Mouse (Mus musculus) hindbrain, postnatal 0 days (tissue): Measurements from ENCODE around the gene Dst. TPM values are rescaled to one million over a fixed set of nuclear protein-coding genes. Genes with fewer than 3 reads are reported as not detected.
A peak's percentile ranks its signal among the peaks of the same experiment; 100 is the strongest.

Experiments used
- ATAC-seq: fragments of 200-750 bp; cut with Nextera tagmentation; 2 replicates; pipeline ENCODE4 v1.8.0; 2017; ENCODE audit warnings: mild to moderate bottlenecking, moderate TSS enrichment, moderate library complexity
- DNase-seq: peaks from one replicate; pipeline ENCODE4 v3.0.0-alpha.2; 2015; ENCODE audit warnings: low spot score
- H3K27ac ChIP-seq: fragments of 300-500 bp; sonication (generic); 2 replicates; pipeline ENCODE4 v1.5.1; 2014; ENCODE audit warnings: mild to moderate bottlenecking
- H3K27me3 ChIP-seq: fragments of 300-500 bp; sonication (generic); 2 replicates; pipeline ENCODE4 v1.6.1; 2014; ENCODE audit warnings: low read length, mixed read lengths; ENCODE audit not compliant: insufficient read depth
- H3K36me3 ChIP-seq: fragments of 300-500 bp; sonication (generic); 2 replicates; pipeline ENCODE4 v1.6.1; 2014; ENCODE audit warnings: low read length, mixed read lengths; ENCODE audit not compliant: insufficient read depth
- H3K4me1 ChIP-seq: fragments of 300-500 bp; sonication (generic); 2 replicates; pipeline ENCODE4 v1.6.1; 2014; ENCODE audit warnings: antibody characterized with exemption, low read length, mixed read lengths; ENCODE audit not compliant: insufficient read depth
- H3K4me2 ChIP-seq: fragments of 300-500 bp; sonication (generic); 2 replicates; pipeline ENCODE4 v1.6.1; 2014; ENCODE audit warnings: low read depth, mild to moderate bottlenecking, low read length, moderate library complexity, mixed read lengths
- H3K4me3 ChIP-seq: fragments of 300-500 bp; sonication (generic); 2 replicates; pipeline ENCODE4 v1.5.1; 2014; ENCODE audit warnings: low read length
- H3K9ac ChIP-seq: fragments of 300-500 bp; sonication (generic); replicated peaks from 2 replicates; pipeline ENCODE4 v1.6.1; 2014; ENCODE audit warnings: mild to moderate bottlenecking, low read length, moderate library complexity, mixed read lengths
- H3K9me3 ChIP-seq: fragments of 300-500 bp; sonication (generic); 2 replicates; pipeline ENCODE4 v1.6.1; 2016; ENCODE audit warnings: low read length, mixed read lengths
- CTCF ChIP-seq: IDR thresholded peaks from 2 replicates; pipeline ENCODE4 v1.5.1; 2016; ENCODE audit warnings: antibody characterized with exemption, control low read depth, low read depth
- WGBS: fragments of 180-500 bp; shearing (Covaris S2); extraction: QIAGEN DNeasy Blood & Tissue Kit; methylation state at CpG from one replicate; pipeline ENCODE4 v1.1.7; 2014; 5-methylcytosine and 5-hydroxymethylcytosine counted together
- polyA plus RNA-seq: library from polyadenylated mRNA; unstranded; fragments of >200 nt; fragmentation: Nextera tagmentation; extraction: Ambion mirVana; gene quantifications from 2 replicates; pipeline ENCODE4 v1.2.1, GENCODE M21; 2015
- total RNA-seq: library from RNA; depleted of rRNA; stranded (reverse); fragments of >200 nt; gene quantifications from 2 replicates; pipeline ENCODE4 v1.2.3, GENCODE M21; 2014

Gene Dst
- total and polyA plus RNA-seq, 2 experiments from 2014 or later, result 33.0 to 155 TPM

GRCm38 (mm10) chr1:33947838-33948237, 39.8 kb downstream of the Dst start:
- Histone ChIP-seq H3K9ac (no peak overlapping the region), H3K27me3 (no peaks in the 10 kb centered on the region), H3K9me3 (no peaks in the 10 kb centered on the region), H3K27ac (no peak overlapping the region), H3K4me1 (no peaks in the 10 kb centered on the region), H3K36me3 (no peaks in the 10 kb centered on the region), H3K4me3 (no peak overlapping the region), H3K4me2 (no peak overlapping the region)
- WGBS, result 86% methylated on average over 6 of the region's 6 CpGs
- ATAC-seq (no peak), DNase-seq (no peak)
- TF ChIP-seq CTCF, result peak; percentile 44

- no peak for TF ChIP-seq CTCF
- ATAC-seq, result no peak
- Histone ChIP-seq H3K9ac (no peak overlapping the region), H3K4me2 (no peak overlapping the region), H3K36me3 (no peaks in the 10 kb centered on the region), H3K27ac (no peak overlapping the region), H3K4me1 (no peaks in the 10 kb centered on the region), H3K27me3 (no peaks in the 10 kb centered on the region), H3K9me3 (no peaks in the 10 kb centered on the region), H3K4me3 (no peak overlapping the region)
- 69% methylated on average over 5 of the region's 5 CpGs for WGBS
- DNase-seq, result no peak
These were observed 40.5 kb downstream of the Dst start for GRCm38 (mm10) chr1:33948511-33948910.

GRCm38 (mm10) chr1:33955626-33956025, 47.6 kb downstream of the Dst start:
- Histone ChIP-seq H3K27me3 (no peaks in the 10 kb centered on the region), H3K9me3 (0 out of 2 replicates have a peak, but pooled peaks cover 2% of the 10 kb centered on the region), H3K27ac (no peak overlapping the region), H3K36me3 (no peaks in the 10 kb centered on the region), H3K4me3 (no peak overlapping the region), H3K9ac (no peak overlapping the region), H3K4me1 (no peaks in the 10 kb centered on the region), H3K4me2 (no peak overlapping the region)
- DNase-seq (no peak), ATAC-seq (no peak)
- 94% methylated on average over 6 of the region's 6 CpGs for WGBS
- no peak for TF ChIP-seq CTCF

GRCm38 (mm10) chr1:33960439-33960838, 52.4 kb downstream of the Dst start:
- Histone ChIP-seq H3K36me3 (no peaks in the 10 kb centered on the region), H3K9me3 (0 out of 2 replicates have a peak, but pooled peaks cover 2% of the 10 kb centered on the region), H3K4me3 (no peak overlapping the region), H3K4me2 (no peak overlapping the region), H3K4me1 (no peaks in the 10 kb centered on the region), H3K27ac (no peak overlapping the region), H3K9ac (no peak overlapping the region), H3K27me3 (no peaks in the 10 kb centered on the region)
- 69% methylated on average over 8 of the region's 8 CpGs for WGBS
- no peak for ATAC-seq
- DNase-seq, result no peak
- no peak for TF ChIP-seq CTCF

DNA sequence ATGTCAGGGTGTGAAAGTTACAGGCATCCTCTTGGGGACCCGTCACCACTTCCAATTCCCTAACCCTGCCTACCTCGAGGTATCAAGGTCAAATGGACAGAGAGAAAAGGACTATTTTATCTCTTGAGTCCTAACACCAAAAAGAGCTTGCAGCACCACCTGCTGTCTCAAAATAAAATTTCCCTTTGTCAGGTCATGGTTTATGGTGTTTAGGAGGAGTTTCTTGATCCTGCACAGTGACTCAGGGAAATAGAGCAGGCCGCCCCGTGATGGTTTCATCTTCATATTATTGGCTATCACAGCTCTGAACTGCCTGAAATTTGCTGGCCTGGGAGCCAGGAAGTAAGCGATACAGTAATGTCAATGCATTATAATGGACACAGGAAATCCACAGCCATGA, 56.6 kb downstream of the Dst start:
- TF ChIP-seq CTCF, result peak; percentile 75
- H3K4me1 ChIP-seq, result no peaks in the 10 kb centered on the region
- no peak overlapping the region for H3K4me3 ChIP-seq
- DNase-seq (peak; percentile 74), ATAC-seq (peak; percentile 52)
- H3K4me2 ChIP-seq, result no peak overlapping the region
- 44% methylated on average over 5 of the region's 5 CpGs for WGBS
- H3K9ac ChIP-seq, result no peak overlapping the region
- no peaks in the 10 kb centered on the region for H3K36me3 ChIP-seq
- H3K27ac ChIP-seq, result no peak overlapping the region
- no peaks in the 10 kb centered on the region for H3K27me3 ChIP-seq
- H3K9me3 ChIP-seq, result no peaks in the 10 kb centered on the region

DNA sequence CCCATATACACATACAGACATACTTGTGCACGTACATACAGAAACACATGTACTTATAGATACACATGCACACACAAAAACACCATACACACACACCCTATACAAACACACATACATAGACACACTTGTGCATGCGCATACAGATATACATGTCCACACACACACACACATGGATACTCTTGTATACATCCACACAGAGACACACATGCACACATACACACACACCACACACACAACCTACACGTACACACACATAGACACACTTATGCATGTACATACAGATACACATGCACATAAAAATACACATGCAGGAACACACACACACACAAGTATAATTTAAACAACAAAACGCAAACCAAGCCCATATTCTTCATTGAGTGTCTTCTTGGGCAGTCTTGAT, 57.8 kb downstream of the Dst start:
- no peak overlapping the region for H3K27ac ChIP-seq
- no peaks in the 10 kb centered on the region for H3K36me3 ChIP-seq
- DNase-seq, result no peak
- no peaks in the 10 kb centered on the region for H3K27me3 ChIP-seq
- H3K9me3 ChIP-seq, result no peaks in the 10 kb centered on the region
- no peaks in the 10 kb centered on the region for H3K4me1 ChIP-seq
- 86% methylated on average over 4 of the region's 4 CpGs for WGBS
- H3K4me2 ChIP-seq, result no peak overlapping the region
- no peak overlapping the region for H3K4me3 ChIP-seq
- H3K9ac ChIP-seq, result no peak overlapping the region
- TF ChIP-seq CTCF, result no peak
- no peak; the same call in 1 of the 2 replicates for ATAC-seq

- peak; percentile 89 for TF ChIP-seq CTCF
- H3K4me1 ChIP-seq, result no peaks in the 10 kb centered on the region
- DNase-seq (peak; percentile 89), ATAC-seq (peak; percentile 25; the same call in 1 of the 2 replicates)
- no peak overlapping the region for H3K4me3 ChIP-seq
- H3K9me3 ChIP-seq, result no peaks in the 10 kb centered on the region
- no peak overlapping the region for H3K27ac ChIP-seq
- no peaks in the 10 kb centered on the region for H3K36me3 ChIP-seq
- no peak overlapping the region for H3K4me2 ChIP-seq
- H3K9ac ChIP-seq, result no peak overlapping the region
- no peaks in the 10 kb centered on the region for H3K27me3 ChIP-seq
- 27% methylated on average over 6 of the region's 6 CpGs for WGBS
These were observed 58.3 kb downstream of the Dst start for GRCm38 (mm10) chr1:33966328-33966727.
